Mouse (Mus musculus): ENCODE measurements around the gene Man2a1.

Gene Man2a1

GRCm38 (mm10) chr17:64603134-64603533 lies 2.6 kb downstream of the Man2a1 start:
- peak; percentile 75 for DNase-seq (ENCODE audit: low read depth, low spot score)

- DNase-seq (ENCODE audit: low read depth, low spot score): no peak
Observed at GRCm38 (mm10) chr17:64603534-64603933, 3.0 kb downstream of the Man2a1 start.

- no peak for DNase-seq (ENCODE audit: low read depth, low spot score)
Observed at GRCm38 (mm10) chr17:64604163-64604562, 3.6 kb downstream of the Man2a1 start.

- DNase-seq (ENCODE audit: low read depth, low spot score): no peak
Observed at GRCm38 (mm10) chr17:64608228-64608627, 7.7 kb downstream of the Man2a1 start.

DNA sequence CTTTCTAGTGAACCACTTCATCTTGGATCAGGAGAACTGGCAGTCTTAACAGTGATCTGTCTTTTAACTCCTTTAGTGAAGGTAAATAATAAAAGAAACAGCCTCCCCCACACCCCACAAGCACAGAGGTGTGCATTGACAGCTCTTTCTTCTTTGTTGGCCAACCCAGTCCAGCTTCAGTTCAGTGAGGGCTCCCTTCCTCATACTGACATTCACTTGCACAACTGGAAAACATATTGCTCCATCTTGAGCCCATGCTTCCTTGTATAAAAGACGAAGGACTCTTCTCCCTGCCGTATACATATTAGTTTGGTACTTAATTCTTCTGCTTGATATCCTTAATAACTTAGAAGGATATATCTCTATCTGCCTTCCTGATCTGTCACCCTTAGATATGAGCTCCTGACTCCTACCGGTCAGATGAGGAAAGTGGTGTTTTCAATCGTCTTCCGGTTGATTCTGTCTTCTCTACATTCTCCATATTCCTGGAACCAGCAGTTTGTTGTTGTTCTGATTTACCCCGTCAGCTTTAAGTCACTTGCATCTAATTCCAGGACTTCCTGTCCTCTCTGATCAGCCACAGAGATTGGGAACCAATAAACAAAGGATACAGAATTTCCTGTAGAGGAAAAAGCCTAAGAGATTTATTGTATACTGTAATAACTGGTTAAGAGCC lies 8.5 kb downstream of the Man2a1 start:
- DNase-seq (ENCODE audit: low read depth, low spot score): no peak

- peak; percentile 24 for DNase-seq (ENCODE audit: low read depth, low spot score)
Observed at GRCm38 (mm10) chr17:64609741-64610140, 9.2 kb downstream of the Man2a1 start.

- DNase-seq (ENCODE audit: low read depth, low spot score): no peak
Observed at GRCm38 (mm10) chr17:64611426-64611825, 10.9 kb downstream of the Man2a1 start.

DNA sequence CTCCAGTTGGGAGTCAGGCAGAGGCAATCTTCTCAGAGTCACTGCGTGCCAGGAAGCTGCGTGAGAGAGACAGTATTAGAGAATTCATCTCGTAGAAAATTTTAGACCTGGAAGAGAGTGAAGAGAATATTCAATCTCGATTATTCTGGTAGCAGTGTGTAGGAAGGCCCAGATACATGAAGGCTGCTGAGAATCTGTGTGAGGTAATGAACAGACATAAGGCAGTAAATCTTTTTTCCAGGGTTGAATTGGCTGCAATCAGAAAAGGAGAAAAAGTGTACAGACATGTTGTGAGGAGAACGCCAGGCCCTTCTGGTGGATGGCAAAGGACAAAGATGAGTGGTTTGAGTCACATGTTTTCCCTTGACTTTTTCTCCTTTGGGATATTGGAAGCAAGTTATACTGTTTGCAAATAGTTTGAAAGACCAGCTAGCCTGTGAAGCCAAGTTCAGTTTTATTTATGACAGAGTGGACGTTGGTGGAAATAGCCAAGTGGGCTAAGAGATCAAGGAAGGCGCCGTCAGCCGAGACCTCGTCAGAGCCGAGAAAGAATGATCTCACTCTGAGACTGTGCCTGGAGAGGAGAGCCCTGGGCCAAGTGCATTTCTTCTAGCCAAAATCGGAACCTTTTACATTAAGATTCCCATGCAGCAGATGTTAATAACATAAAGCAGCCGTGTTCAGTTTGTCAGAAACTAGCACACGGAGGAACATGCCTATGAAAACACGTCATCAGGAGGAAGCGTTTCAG lies 11.8 kb downstream of the Man2a1 start:
- no peak for DNase-seq (ENCODE audit: low read depth, low spot score)

DNA sequence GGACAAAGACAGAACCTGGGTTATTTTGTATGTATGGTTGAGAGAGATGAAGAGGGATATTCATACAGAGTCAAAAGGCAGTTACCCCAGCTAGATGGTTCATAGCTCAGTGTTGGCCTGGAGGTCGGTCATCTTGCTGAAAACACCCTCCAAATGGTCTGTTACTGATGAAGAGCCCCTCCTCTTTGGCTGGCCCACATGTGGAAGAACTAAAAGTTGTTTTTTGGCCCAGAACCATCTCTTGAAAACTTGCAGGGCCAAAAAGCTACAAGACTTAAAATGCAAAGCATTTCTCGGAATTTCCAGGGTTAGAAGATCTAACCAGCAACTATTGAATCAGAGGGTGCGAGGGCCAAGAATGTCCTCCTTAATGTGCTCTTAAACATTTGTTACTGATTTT lies 12.4 kb downstream of the Man2a1 start:
- DNase-seq (ENCODE audit: low read depth, low spot score): no peak

DNA sequence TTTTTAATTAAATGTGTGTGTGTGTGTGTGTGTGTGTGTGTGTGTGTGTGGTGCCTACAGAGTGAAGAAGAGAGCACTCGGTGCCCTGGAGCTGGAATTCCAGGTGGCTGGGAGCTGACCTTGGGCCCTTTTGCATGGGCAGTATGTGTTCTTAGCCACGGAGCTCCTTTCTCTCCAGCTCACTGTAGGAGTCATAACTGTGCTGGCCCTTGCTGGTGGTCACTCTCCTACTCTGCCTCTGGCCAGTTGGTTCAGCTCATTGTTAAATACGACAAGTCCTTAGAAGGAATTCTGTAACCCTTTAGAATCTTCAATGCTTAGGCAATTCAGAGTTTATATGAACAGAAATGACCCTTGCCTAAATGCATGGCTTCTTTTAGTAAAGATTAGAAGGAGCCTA lies 12.8 kb downstream of the Man2a1 start:
- no peak for DNase-seq (ENCODE audit: low read depth, low spot score)

DNA sequence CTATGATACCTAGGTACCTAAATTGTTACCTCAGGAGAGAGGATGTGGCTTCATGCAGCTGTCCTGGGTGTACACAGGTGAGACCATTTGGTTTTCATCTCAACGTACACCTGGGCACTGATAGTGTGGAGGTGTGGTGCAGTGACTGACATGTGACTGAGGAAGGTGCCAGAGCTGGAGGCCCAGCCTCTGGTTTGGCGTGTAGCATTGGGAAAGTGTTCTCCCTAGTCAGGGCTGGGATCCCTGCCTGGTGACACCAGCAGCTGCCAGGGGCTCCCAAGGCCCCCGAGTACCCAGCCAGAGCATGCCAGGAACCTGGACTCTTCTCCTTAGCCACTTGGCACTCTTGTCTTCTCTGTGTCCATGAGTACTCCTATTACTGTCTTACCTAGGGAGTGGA lies 14.3 kb downstream of the Man2a1 start:
- DNase-seq (ENCODE audit: low read depth, low spot score): no peak

DNA sequence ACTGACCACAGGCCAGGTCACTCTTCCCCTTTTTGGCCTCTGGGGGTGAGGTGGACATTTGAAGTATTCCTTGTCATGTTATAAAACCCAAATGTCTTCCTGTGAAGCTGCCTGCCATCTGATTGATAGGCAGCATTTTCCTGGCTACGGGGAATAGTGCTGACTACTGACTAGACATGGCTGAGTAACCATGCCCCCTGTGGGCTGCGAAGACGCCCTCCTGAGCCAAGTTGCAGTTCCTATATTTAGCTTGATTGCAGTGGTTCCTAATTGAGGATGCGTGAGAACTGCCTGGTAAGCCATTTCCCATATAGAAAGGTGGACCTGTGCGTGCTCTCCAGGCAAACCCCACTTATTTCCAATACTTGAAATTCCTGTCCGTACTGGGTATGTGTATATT lies 14.9 kb downstream of the Man2a1 start:
- no peak for DNase-seq (ENCODE audit: low read depth, low spot score)

DNA sequence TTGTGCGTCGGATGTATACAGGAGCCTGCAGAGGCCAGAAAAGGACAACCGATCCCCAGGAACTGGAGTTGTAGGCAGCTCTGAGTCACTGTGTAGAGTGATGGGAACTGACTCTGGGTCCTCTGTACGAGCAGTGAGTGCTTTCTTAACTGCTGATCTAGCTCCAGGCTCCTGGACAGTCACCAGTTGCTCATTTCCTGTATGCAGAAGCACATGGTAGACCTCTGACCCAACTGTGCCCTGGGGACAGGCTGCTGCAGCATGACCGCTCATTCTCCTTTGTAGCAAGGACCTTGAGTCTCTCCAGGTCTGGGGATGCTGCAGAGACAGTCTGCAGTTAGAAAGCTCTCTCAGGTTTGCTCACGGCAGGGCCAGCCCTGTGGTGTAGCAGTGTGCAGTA lies 15.7 kb downstream of the Man2a1 start:
- peak; percentile 68 for DNase-seq (ENCODE audit: low read depth, low spot score)

GRCm38 (mm10) chr17:64617838-64618237 lies 17.3 kb downstream of the Man2a1 start:
- no peak for DNase-seq (ENCODE audit: low read depth, low spot score)

DNA sequence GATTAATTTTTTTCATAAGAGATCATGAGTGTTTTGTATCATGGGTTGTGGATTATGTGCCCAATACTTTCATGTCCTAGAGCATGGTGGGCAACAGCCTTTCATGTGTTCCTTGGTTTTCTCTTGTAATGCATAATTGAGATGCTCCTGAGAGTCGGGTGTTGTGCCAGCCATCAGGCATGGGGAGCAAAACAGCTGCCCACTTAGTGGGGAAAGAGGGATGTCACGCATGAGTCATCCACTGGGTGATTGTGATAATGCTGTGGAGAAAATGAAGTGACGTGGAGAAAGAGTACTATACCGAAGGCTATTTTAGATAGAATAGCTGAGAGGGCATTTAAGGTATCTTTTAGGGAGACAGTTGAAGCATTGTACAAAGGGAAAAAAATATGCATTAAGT lies 18.5 kb downstream of the Man2a1 start:
- peak; percentile 20 for DNase-seq (ENCODE audit: low read depth, low spot score)

- DNase-seq (ENCODE audit: low read depth, low spot score): no peak
Observed at GRCm38 (mm10) chr17:64620135-64620534, 19.6 kb downstream of the Man2a1 start.

- no peak for DNase-seq (ENCODE audit: low read depth, low spot score)
Observed at GRCm38 (mm10) chr17:64620627-64621026, 20.1 kb downstream of the Man2a1 start.

- no peak for DNase-seq (ENCODE audit: low read depth, low spot score)
Observed at GRCm38 (mm10) chr17:64621226-64621625, 20.7 kb downstream of the Man2a1 start.

- no peak for DNase-seq (ENCODE audit: low read depth, low spot score)
Observed at GRCm38 (mm10) chr17:64621649-64622351, 21.3 kb downstream of the Man2a1 start.

DNA sequence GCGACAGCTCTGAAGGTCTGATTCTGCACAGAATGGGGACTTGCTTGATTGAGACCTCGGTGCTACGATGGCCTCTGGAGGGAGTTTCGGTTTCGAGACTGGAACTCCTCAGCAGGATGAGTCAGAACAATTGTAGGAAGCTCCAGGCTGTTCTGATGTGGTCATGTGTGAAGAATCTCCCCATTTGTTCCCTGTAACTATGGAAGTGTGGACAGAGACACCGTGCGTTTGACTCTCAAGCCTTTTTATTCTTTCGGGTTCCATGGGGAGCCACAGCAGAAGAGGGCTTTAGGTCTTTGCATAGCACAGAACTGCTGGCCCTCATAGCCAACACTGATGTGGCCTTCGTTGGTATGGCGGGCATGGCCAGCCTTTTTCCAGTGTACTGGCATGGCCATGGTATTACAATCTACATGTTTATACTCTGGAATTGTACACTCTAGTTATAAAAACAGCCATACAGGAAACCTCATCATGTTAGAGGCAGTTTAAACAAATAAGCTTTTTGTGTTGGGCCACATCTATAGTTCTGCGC lies 21.9 kb downstream of the Man2a1 start:
- no peak for DNase-seq (ENCODE audit: low read depth, low spot score)

GRCm38 (mm10) chr17:64624439-64624838 lies 23.9 kb downstream of the Man2a1 start:
- no peak for DNase-seq (ENCODE audit: low read depth, low spot score)

DNA sequence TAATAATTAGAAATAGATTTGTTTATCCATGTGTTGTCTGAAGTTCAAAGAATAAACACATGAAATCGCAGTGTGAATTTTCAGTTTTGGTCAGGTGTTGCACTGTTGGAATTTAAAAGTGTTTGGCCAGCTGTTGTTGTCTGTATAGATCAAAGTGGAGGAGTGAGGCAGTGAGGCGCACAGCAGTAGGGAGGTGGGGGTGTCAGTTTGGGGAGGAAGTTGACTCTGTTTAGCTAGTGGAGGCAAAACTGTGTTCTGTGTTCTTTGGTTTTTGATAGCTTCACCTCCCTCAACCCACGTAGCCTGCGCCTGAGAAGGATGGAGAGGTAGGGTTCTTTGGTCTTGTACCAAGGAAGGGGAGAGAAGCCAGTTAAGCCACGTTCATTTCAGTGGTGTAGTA lies 28.3 kb downstream of the Man2a1 start:
- no peak for DNase-seq (ENCODE audit: low read depth, low spot score)

Measured in 3T3-L1 (cell line).